Mouse (Mus musculus) thymus, adult 18-20 months (tissue): ENCODE measurements around the gene Syndig1l.

Experiments
- DNase-seq, 2 experiments: peaks; one replicate each; pipeline ENCODE4 v3.0.0; 2022; ENCODE audit warnings: mixed read lengths in 2 of 2

Syndig1l gene

GRCm38 (mm10) chr12:84671646-84672045 is 27.0 kb downstream of the Syndig1l start:
- DNase-seq = no peak

- DNase-seq = no peak
Measured at GRCm38 (mm10) chr12:84670555-84670954, 28.1 kb downstream of the Syndig1l start.

GRCm38 (mm10) chr12:84653912-84654311 is 44.7 kb downstream of the Syndig1l start:
- no peak for DNase-seq

GRCm38 (mm10) chr12:84650234-84650633 is 48.4 kb downstream of the Syndig1l start:
- DNase-seq = no peak

GRCm38 (mm10) chr12:84640654-84641053 is 58.0 kb downstream of the Syndig1l start, which contains the start of gene Vrtn:
Gene Vrtn, plus strand, starts transcription at chr12:84641019.
- no peak for DNase-seq

- DNase-seq = no peak
Measured at GRCm38 (mm10) chr12:84640253-84640652, 58.4 kb downstream of the Syndig1l start.

GRCm38 (mm10) chr12:84631867-84632266 is 66.8 kb downstream of the Syndig1l start:
- DNase-seq = no peak
